Mouse (Mus musculus) layer of hippocampus, adult 11-12 months (tissue): ENCODE results near the gene Cfap58.
A peak's percentile ranks its signal among the peaks of the same experiment; 100 is the strongest.

ENCODE experiments used
- DNase-seq: peaks from one replicate; pipeline ENCODE4 v3.0.0; 2022; ENCODE audit warnings: low spot score

The Cfap58 gene

GRCm38 (mm10) chr19:47917396-47917795 lies 20.1 kb upstream of the Cfap58 start:
- DNase-seq, result no peak

GRCm38 (mm10) chr19:47918016-47918415 lies 19.5 kb upstream of the Cfap58 start:
- no peak for DNase-seq

GRCm38 (mm10) chr19:47918455-47919101 lies 18.9 kb upstream of the Cfap58 start:
- DNase-seq, result peak; percentile 8

DNA sequence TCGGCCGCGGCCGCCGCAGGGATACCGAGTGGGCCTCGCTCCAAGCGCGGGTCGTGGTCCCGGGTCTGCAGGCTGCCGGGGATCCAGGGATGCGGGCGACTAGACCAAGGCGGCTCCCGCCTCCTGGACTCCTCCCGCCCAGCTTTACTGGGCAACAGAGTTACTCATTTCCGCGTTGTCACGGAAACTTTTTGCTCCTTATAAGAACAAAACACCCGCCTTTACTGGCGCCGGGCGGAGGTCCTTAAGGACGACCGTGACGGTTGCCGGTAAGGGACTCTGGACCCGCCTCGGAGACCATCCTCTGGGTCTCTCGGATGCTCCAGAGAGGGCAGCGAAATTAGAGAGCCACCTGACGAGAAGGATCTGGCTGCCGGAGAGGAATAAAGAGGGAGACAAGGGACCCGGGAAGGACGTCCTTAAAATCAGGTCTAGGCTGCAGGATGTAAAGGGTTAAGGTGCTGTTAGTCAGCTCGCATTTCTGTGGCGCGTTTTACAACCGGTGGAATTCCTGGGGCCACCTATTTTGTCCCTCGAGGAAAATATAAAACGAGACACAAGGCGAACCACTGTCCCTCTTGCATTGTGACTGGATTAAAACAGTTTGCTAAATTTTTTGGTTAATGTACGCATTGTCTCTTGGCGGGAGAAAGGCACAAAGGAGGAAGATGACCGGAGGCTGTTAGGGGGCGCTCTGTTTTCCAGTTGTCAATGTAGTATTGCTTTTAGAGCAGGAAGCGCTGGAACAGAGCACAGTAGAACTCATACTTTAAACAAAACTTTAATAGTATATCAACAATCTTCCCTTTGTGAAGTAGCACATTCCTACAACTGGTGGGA lies 18.1 kb upstream of the Cfap58 start, which contains the start of the genes Cfap43 and Itprip:
TSS of gene Cfap43 (minus strand) at position 162 of the 840 bp plus-strand sequence.
TSS of gene Itprip (minus strand) at position 174 of the 840 bp plus-strand sequence.
- DNase-seq, result peak; percentile 62

DNA sequence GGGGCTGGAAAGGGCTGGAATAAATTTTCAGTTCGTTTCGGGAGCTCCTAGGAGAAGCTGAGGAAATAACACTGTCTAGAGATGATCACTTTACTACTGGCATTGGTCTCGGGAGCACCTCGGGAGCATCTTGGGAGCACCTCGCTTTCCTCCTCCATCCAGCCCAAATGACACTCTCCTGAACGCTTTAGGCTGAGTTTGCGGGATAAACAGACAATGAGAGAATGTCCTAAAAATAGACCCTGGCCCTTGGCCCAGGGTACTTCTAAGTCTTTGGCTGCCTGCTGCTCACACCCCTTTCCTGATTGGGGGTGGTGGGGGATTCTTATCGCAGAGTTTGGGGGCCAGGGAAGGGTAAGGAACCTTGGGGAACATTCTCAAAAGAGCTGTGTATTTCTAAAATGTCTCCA lies 17.5 kb upstream of the Cfap58 start:
- DNase-seq, result no peak

DNA sequence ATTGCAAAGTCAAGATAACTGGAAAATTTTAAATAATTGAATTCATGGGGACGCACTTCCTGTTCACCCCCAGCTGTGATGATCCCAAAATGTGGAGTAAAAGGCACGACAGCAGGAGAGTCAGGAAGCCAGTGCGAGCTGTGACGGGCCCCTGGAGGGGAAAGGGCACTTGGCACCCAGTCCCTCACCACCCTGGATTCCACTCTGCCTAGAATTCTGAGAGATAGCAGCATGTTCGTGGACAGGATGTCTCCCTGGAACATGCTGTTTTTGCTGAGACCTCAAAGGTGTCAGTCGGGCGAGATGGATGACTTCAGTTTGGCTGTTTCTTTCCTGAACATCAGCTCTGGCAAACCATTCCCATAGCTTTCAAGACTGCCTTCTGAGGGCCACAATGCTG lies 11.7 kb upstream of the Cfap58 start:
- no peak for DNase-seq

GRCm38 (mm10) chr19:47927032-47927431 lies 10.4 kb upstream of the Cfap58 start:
- no peak for DNase-seq

GRCm38 (mm10) chr19:47929043-47929442 lies 8.4 kb upstream of the Cfap58 start:
- DNase-seq, result no peak

GRCm38 (mm10) chr19:47931982-47932638 lies 5.4 kb upstream of the Cfap58 start:
- peak; percentile 25 for DNase-seq

DNA sequence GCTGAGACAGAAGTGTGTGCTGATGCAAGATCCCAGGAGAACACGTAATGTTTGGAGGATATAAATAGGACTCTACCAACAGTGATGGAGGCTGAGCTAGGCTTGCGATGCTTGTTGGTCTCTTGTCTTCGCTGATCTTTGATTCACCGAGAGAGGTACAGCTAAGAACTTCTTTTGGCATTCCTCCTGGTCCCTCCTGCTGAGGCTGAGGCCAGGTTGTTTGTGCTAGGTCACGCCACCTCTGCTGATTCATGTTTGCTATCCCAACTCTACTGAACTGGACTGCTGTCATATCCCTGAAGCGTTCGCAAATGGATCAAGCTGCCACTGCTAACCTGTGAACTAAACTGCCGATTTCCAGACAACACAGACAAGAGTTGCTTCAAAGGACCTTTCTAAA lies 3.3 kb upstream of the Cfap58 start:
- no peak for DNase-seq

- no peak for DNase-seq
Observed at GRCm38 (mm10) chr19:47934636-47935238, 2.7 kb upstream of the Cfap58 start.

DNA sequence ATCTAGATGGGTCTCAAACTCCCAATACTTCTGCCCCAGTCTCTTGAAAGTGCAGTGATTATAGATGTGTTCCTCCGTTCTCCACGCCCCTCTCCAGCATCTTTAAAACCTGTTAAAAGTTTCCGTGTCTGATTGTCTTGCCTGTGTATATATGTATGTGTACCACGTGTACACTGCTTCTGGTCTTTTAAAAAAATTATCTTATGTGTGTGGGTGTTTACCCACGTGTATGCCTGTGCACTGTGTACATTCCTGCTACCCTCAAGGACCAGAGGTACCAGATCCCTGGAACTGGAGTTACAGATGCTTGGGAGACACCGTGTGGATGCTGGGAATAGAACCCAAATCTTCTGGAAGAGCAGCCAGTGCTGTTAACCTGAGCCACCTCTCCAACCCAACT lies 1.9 kb upstream of the Cfap58 start:
- no peak for DNase-seq

GRCm38 (mm10) chr19:47936490-47936889 lies 985 bp upstream of the Cfap58 start:
- DNase-seq, result no peak

- no peak for DNase-seq
Observed at GRCm38 (mm10) chr19:47936938-47937337, 537 bp upstream of the Cfap58 start.

DNA sequence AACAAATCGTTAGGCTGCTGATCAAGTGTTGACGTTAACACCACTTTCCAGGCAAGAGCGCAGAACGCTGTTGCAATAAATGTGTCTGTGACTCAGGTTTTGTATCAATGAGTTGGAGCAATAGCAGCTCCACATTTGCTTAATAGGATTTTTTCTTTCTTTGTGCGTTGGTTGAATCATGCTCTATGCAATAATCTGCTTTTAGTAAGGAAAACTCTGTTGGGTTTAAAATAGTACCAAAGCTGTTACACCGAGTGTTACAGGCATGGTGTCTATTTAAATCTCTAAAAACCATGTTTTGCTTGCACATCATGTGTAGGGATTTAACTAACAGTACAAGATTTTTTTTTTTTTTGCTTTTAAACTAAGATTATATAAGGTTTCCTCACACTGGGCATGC lies 1.9 kb downstream of the Cfap58 start:
- no peak for DNase-seq

DNA sequence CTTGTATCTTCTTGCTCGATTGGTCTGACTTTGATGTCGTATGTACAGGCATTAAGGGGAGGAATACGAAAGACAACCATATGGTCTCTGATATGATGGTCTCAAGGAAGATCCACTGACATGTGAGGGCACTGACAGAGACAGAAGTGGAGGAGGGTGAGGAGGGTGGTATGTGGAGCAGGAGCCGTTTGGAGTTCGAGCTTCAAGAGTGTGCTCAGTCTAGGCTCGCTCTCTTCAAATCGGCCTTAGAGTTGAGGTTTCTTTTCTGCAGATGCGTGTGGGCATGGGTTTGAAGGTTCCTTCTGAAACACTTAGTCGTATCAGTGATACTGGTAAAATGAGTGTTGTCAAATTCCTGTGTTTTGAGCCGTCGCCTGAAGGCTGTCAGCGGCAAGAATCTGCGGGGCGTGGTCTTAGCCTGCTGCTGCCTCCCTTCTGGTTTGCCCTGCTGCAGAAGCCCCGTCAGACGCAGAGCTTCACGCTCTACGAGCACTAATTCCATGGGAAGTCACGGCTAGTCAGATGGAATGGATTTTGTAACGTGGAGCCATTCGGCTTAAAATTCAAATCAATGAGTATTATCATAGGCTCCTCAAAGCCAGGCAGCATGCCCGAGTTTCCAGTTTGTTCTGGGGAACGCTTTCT lies 9.5 kb downstream of the Cfap58 start:
- DNase-seq, result no peak

DNA sequence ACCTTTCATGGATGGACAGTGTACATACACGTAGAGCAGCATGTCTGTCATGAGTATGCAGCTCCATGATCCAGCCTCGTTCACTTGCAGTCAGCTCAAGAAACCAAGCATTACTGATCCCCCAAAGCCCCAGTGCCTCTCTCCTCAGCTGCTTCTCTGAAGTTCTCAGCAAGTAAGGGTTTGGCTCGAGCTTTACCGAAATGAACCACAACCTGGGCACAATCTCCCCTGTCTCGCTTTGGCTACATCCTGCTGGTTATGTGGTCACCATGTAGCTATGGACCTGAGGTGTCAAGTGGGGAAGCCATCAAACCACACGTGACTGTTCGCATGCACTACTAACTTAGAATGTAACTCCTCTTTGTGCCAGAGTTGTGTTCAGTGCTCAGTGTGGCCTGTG lies 13.5 kb downstream of the Cfap58 start:
- DNase-seq, result no peak

- no peak for DNase-seq
Observed at GRCm38 (mm10) chr19:47953169-47953568, 15.7 kb downstream of the Cfap58 start.

DNA sequence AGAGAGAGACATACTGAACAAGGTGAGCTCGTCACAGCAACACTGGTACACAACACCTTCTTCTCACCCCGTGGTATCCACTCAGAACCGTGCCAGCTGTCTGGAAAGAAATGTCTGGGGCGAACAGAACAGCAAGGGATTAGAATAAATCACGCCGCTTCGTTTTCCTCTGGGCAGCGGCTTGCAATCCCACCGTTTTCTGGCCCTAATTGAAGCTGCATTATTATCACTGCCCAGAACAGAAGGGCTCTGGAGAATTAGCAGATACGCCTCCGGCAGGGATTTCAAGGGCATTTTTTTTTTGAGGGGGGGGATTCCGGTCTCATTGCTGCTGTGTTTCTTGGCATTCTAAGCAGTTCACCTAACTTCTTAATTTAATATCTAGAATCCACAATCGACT lies 20.7 kb downstream of the Cfap58 start:
- no peak for DNase-seq

DNA sequence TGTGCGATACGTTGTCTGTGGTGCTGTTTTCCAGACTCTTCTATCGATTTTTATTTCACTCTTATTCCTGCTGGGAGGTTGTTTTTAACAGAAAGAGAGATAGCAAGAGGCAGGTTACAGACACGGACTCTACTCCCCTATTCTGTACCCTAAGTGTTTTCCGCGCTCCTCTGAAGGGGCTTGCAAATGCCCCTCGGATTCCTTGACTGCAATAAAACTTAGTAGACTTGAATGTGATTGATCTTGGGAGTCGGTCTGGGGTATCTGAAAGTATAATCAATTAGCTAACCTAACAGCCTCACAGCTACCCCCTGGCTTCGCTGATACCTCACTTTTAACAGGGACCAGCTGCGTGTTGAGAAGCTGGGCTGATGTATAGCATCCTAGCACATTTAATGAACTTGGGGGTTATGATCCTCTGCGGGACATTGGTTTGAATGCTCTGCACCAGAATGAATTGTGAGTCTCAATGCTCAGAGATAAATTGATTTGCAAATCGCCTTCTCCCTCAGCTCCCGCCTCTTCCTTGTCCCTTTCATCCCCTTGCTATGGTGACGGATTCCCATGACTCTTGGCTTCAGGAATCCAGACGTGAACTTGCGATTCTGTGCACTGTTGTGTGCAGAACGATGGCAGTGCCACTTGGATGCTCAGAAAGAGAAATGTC lies 31.7 kb downstream of the Cfap58 start:
- DNase-seq, result no peak

DNA sequence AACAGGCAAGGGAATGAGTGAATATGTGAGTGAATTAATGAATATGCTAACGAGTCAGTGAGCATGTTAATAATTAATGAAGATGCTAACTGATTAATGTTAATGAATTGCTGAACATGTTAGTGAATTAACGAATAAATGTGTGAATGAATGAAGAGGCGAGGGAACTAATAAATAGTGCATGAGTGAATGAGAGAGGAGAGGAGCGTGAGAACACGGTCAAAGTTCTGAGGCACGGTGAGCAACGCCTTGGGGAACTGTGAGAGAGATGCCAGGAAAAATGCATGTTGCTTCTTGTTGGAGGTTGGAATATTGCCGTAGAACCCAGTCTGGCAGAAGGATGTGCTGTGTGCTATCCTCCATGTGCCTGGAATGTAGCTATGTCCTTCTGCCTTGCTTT lies 33.6 kb downstream of the Cfap58 start:
- DNase-seq, result no peak
